Mouse (Mus musculus) erythroblast, adult 5-6 weeks (primary cell): ENCODE measurements around the gene Bhlha15. TPM values are rescaled to one million over a fixed set of nuclear protein-coding genes. Genes with fewer than 3 reads are reported as not detected.

Experiments used
- ATAC-seq: replicated peaks from 2 replicates; pipeline ENCODE4 v1.8.0; 2016; ENCODE audit warnings: moderate number of reproducible peaks, mild to moderate bottlenecking, moderate TSS enrichment, inconsistent platforms; ENCODE audit not compliant: poor library complexity, low FRiP score, severe bottlenecking
- total RNA-seq, 2 experiments: library from RNA; stranded (forward) in 1 of 2; stranded (reverse) in 1 of 2; fragments of 150-400 nt in 1 of 2; fragments of 200-764, 138-1000 nt in 1 of 2; gene quantifications; 2 replicates each; pipeline versions ENCODE4 v1.2.3 to v1.2.4; 2015 to 2017; ENCODE audit warnings: low replicate concordance in 2 of 2

Gene Bhlha15
- total RNA-seq (2015; ENCODE audit: low replicate concordance) (0.19 TPM in 1 of 2 replicates, not detected in the other), total RNA-seq (2017; ENCODE audit: low replicate concordance) (not detected in 2 replicates)

DNA sequence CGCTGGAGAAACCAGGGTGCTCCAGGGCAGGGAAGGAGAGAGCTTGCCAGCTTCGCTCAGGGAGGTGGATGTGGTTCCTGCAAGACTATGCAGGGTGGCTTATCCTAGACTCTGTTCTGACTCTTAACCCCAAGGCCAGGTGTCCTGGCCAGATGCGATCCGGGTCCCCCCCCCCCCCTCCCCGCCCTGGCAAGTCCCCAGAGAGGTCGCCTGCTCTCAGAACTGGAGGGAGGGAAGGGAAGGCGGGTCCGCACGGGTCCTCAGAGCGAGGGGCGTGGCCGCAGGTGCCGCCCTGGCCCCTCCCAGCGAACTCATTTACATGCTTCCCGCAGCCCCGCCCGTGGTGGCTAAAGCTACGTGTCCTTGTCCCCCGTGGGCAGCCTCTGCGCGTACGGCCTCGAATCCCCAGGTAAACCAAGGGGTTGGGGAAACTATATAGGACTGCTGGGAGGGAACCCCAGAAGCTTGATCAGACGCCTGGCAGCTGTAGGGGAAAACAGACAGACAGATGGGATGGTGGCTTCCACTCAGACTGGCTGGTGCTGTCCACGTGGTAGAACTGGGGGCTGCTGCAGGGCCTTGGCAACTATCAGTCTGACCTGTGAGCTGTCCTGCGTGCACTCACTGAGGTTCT, at the start of gene Bhlha15:
Gene Bhlha15, plus strand, starts transcription at position 337 of the 634 bp plus-strand sequence.
- ATAC-seq: peak; percentile 68

DNA sequence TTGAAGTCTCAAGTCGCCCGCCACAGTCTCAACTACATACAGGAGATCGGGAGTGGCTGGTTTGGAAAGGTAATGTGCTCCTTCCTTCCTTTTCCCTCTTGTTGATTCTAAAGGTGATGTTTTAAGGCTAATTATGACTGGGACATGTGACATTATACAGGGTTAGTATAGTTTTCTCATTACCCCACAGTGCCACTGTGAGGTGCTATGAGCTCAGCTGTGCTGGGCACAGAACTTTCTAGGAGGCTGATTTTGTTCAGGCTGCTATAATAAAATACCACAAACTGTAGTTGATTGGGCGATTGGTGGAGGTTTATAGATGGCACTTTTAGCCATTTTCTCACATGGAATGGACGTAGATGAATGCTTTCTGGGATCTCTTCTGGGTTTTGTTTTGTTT, 46.6 kb upstream of the Bhlha15 start:
- no peak for ATAC-seq

DNA sequence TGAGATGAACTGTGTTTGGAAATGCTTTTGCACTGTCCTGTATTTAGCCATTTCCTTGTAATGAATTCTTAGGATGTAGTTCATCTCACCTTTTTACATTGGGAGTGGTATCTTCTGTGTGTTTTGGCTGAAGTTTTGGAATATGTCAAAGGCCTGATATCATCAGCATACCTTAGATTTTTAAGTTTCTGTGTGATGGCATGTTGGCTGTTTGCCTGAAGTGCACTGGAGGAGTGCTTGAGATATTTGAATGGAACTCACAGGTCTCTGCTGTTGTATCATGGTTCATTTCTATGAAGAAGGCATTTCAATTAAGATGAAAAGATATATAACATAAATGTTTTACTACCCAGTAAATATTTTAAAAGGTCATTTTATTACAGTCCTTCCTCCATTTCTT, 43.2 kb upstream of the Bhlha15 start:
- ATAC-seq: no peak

DNA sequence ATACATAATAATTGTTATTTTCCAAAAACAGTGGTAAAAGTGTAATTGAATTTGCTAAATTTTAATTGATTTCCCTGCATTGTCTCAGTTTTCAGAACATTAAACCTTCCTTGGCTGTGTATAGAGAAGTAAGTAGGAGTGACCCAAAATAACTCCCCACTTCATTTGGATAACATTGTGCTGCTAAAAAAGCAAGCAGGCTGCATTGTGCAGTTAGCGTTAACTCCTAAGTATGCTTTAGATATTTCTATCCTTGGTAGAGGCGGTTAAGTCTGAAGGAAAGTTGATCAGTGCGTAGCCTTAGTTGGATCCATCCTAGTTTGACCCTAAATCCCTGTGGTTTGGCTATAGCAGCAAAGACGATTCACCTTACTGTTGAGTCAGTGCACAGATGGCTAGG, 40.6 kb upstream of the Bhlha15 start:
- ATAC-seq: no peak

DNA sequence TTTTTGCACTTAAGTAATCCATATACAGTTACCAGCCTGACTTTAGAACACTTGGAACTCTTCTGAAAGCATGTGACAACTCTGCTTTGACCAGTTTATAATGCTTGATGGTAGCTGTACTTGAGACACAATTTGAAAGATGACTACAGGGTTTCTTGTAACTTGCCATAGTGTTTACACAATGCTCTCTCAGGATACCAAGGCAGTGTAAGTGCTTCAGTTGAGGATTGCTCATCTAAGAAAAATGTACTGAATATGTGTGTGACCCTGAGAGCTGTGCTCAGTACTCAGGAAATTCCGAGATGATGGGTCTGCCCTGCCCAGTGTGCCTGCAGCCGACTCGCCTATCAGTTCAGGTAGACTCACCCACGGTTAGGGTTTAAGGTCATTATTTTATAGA, 38.8 kb upstream of the Bhlha15 start:
- no peak for ATAC-seq

DNA sequence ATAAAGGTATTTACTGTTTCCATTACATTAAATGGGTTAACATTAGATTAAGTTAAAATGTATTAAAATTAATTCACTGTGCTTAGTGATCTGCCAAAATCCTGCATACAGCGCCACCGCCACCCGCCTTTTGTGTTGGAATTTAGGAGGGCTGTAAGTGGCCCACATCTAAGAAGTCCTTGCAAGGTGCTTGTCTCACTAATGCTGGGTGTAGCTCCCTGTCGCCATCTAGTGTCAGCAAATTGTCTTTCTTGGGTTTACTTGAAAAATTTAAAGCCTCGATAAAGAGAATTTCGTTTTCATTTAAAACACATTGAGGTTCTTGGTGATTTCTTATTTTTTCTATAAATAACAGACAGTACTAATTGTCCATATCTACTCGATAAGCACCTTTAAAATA, 35.6 kb upstream of the Bhlha15 start:
- peak; percentile 71 for ATAC-seq

DNA sequence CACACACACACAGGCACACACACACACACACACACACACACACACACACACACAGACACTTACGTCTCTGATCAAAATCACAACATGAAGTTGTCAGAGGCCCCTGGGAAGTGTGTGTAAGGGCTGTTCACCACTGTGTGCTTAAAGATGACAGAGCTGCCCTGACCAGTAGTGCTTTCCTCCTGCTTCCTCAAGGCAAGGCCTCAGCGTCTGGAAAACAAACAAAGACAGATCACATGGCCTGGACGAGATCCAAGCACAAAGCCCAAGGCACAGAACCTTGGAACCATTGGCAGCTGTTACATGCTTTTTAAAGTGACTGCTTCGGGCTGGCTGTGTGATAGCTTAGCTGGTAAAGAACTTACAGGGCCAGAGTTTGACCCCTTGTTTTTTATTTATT, 31.5 kb upstream of the Bhlha15 start:
- ATAC-seq: no peak

DNA sequence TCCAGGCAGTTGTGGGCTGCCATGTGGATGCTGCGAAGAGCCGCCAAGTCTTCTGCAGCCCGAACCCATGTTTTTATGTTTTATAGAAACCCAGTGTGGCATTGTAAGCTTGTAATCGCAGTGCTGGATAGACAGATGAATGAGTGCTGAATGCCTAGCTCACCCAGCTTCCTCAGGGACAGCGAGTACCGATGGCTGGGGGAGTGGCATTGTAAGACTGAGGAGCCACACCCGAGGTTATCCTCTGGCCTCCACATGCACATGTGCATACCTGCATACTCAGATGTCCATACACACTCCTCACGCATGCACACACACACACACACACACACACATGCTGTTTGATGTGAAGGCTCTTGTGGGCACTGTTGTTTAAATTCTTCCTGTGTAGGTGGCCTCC, 30.9 kb upstream of the Bhlha15 start:
- ATAC-seq: no peak

DNA sequence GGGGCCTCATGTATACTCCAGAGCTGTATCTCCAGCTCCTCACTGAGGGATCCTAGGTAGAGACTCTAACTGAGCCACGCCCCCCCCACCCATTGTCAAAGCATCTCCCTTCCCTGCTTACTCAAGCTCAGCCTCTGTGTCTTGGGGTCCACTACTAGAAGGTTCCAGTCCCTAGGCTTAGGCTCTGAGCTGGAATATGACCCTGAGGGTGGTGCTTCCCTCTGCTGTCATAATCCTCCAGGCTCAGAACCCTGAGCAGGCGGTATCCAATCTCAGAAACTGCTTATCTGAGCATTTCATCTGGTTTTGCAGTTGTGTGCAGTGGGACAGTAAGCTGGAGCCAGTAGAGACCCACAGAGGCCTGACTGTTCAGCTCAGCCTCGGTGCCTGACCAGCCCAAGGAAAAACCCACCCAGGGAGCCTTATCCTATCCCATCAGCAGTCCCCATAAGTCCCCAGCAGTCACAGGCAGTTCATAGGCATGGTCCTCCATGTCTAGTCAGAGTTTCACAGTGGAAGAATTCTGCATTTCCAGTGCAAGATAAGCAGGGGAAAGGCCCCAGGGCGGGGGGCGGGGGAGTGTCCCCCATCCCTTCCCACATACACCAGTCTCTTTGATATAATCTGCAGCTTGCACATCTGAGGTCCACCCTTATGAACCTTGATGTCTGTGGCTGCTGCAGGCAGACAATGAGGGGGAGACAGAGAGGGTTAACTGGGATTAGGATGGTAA, 27.8 kb upstream of the Bhlha15 start:
- ATAC-seq: no peak

DNA sequence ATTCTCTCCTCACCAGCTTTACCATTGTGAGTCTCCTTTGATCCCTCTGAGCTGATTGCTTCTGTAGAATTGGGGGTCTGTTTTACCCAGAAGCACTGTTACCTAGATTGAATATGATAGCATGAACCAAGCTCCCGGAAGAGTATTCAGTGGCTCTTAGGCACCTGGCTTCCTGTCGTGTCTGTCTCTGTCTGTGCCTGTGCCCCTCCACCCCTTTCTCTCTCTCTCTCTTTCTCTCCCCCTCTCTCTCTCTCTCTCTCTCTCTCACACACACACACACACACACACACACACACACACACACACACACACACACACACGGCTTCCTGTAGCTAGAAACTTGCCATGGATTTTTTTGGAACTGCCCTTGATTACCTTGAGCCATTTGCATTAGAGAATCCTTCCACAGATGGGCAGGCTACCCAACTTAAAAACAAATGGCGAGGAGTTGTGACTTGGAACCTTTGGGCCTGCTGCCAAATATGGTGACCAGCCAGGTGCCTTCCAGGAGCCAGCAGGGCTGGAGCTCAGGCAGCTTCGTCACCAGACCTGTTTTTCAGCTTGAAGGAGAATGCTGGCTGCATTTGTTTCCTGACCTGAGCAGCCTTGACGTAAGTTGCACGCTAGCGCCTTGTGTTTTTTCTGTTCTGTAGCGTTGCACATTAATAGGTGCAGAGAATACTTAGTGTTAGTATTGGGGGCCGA, 27.1 kb upstream of the Bhlha15 start:
- no peak for ATAC-seq

DNA sequence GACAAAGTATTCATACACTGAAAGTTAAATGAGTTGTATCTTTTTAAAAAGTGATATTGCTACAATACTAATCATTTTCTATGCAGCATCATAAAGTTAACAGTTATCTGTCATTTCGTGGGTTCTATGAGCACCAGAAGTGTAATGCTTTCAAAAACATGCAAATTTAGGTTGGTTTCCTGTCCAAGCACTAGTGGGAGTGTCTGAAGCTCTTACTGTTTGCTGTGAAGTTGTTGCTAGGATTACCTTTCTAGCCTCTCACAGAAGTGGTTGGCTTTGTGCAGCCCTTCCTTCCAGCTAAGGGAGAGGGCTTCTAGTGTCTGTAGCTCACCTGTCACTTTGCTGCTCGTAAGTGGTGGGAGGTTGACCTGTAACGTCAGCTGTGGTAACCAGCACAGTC, 24.3 kb upstream of the Bhlha15 start:
- ATAC-seq: no peak

DNA sequence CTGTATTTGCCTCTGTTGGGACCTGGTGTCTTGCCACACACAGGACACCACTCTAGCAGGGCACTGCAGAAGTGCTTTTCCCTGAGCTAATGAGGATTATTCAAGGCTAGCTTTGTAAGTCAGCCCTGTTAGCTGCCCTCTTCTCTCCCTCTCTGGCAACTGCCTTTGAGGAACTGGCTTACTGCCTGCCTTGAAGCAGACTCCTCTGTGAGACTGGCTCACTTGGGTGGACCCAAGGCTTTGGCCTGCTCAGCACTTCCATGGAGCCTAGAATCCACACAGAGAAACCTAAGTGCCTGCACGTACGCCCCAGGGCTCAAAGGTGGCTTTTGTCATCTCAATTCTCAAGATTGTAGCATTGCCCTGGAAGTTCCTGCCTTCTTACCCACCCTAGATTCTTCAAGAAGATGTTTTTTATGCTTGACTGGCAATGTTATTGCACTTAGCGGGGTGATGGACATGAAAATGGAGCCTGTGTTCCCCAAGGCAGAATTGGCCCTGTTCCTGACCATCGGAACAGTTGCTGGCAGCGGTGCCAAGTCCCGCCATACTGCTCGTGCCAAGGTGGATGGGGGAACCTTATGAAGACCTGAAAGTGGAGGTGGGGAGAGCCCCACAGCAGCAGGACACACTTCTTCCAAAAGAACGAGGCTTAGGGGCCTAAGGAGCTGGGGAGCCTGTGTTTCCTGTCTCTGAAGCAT, 20.7 kb upstream of the Bhlha15 start:
- ATAC-seq: no peak

DNA sequence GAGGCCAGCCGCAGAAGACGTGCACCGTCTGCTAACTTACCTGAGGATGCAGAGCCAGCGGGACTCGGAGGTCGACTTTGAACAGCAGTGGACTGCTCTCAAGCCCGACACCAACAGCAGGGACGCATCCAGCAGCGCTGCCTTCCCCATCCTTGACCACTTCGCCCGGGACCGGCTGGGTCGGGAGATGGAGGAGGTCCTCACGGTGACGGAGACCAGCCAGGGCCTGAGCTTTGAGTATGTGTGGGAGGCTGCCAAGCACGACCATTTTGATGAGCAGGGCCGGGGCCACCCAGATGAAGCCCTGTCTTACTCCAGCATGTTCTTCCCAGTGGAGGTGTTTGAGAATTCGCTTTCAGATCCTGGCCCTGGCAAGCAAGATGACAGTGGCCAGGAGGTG, 16.4 kb upstream of the Bhlha15 start:
- ATAC-seq: 0 out of 2 replicates have a peak, but pooled peaks have one; percentile 7

DNA sequence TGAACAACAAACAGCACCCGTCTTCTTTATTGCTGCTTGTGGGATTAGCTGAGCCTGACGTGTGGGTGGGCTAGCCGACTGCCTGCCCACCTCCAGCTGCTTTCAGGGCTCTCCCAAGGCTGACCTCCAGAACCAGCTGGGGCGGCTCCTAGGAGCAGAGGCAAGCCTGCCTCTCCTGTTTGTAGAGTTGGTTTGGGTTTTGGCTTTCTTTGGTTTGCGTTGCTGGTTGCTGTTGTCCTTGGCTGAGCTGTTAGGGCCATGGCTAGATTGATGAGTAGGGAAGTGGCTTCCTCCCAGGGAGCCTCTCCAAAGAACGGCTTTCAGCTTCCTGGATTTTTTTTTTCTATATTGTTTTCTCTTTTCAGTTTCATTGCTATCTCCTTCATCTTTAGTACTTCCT, 11.9 kb upstream of the Bhlha15 start:
- ATAC-seq: no peak

DNA sequence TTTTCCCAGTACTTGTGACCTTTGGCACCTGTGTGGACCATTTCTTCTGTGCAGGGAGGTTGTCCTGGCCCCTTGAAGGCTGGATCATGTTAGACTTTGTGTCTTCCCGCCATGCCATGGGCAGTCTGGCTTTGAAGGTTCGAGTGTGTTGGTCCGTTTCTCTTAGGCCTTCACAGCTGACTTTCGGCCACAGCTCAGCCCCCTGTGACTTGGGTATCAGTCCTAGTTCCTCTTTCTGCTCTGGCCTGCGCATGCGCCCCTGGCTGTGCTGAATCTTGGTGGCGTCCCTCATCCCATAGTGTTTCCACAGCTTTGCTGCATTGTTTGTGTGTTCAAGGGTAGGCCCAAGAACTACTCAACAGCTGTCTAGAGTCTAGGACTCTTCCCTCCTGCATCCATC, 8.8 kb upstream of the Bhlha15 start:
- no peak for ATAC-seq

DNA sequence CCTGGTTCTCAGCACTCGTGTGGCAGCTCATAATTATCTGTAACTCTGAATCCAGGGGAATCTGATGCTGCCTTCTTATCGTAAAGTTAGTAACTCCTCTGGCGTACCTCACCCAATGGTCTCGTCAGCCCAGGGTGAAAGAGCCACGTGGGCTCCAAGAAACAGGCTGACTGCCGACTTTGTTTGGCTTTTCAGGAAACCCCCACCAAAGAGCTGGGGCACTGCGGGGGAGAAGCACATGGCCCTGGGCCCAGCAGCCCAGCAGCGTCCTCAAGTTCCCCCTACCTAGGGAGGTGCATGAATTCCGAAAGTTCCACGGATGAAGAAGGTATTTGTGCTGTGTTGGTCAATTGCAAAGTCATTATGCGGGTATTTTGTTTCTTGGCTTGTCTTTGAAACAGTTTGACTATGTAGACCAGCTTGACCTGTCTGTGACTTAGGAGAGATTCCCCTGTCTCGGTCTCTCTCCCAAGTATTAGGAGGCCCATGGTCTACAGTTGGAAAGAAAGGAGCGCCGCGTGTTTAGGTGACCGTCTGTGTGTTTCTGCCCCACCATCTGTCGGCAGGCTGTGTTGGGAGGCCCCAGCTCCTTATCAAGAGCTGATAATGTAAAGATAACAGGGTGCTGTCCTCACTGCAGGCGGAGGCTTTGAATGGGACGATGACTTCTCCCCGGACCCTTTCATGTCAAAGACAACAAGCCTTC, 7.4 kb upstream of the Bhlha15 start:
- ATAC-seq: no peak

DNA sequence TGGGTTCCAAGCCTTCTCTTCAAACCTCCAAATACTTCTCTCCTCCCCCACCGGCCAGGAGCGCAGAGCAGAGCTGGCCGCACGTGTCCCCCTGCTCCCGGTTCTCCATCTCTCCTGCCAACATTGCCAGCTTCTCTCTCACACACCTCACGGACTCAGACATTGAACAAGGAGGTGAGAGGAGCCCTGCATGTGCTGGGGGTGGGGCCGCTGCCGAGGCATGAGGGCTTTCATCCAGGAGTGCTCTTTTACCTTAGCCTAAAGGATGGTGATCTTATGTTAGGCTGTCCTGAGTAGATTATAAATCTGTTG, 6.9 kb upstream of the Bhlha15 start:
- no peak for ATAC-seq

DNA sequence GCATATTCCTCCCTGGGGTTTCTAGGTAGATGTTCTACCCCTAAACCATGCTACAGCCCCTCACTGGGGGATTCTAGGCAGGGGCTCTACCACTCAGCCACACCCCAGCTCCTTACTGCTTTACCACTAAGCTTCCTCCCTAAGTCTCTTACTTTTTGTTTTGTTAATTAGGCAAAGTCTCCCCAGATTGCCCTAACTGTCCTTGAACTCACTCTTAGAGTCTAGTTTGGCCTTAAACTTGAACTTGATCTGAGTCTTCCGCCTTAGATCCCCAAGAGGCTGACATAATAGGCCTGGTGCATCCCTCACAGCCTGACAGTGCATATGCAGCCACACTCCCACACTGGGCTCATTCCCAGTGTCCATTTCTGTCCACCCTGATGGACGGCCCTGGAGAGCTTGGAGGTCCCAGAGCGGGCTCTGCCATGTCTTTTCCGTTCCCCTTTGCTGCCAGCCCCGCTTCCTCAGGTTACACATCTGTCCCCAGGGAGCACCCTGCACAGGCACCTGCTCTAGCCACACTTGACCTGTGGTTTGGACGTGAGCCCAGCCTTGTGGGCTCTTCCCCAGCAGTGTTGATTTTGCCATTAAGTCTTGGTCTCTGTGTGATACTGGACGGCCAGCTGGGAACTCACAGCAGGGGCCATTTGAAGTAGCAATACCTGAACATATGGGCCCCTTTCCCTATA, 6.3 kb upstream of the Bhlha15 start:
- ATAC-seq: no peak

DNA sequence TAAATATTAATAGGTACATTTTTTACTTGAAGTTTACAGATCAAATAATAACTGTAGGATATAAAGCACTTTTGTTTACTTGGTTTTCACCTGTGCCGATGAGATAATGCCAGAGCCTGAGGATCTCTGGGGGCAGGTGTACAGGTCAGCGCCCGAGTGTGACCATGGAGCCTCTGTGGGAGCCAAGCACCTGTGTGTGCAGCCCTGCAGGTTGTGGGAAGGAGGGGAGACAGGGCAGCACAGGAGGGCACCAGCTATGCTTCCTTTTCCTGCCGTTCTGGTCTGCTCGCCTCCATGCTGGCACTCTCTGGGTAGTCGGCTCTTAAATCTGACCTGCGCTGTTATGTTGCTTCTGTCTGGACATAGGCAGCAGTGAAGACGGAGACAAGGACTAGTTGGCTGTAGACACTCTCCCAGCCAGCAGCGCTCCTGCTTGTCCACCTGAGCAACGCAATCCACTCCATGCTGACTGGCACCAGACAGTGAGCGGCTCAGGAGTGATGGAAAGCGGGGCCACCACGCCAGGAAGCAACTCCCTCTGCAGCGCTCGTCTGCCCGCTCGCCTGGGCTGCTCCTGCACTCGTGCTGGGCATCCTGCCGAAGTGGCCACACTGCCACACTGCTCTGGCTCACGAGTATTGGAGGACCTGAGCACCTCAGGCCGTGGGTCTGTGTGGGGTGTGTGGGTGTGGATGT, 5.6 kb upstream of the Bhlha15 start:
- ATAC-seq: 0 out of 2 replicates have a peak, but pooled peaks have one; percentile 22
